Mouse (Mus musculus) liver, embryonic 12.5 days (tissue): ENCODE results near the gene Tmem135. TPM values are rescaled to one million over a fixed set of nuclear protein-coding genes. Genes with fewer than 3 reads are reported as not detected.

Experiments used
- ATAC-seq: fragments of 200-750 bp; cut with Nextera tagmentation; 2 replicates; pipeline ENCODE4 v1.8.0; 2017; ENCODE audit warnings: moderate number of reproducible peaks, mild to moderate bottlenecking, moderate library complexity
- H3K27ac ChIP-seq: fragments of 300-500 bp; sonication (generic); 2 replicates; pipeline ENCODE4 v1.5.1; 2016; ENCODE audit warnings: mild to moderate bottlenecking
- H3K27me3 ChIP-seq: fragments of 300-500 bp; sonication (generic); replicated peaks from 2 replicates; pipeline ENCODE4 v1.6.1; 2016; ENCODE audit warnings: mild to moderate bottlenecking, moderate library complexity
- H3K36me3 ChIP-seq: fragments of 300-500 bp; sonication (generic); 2 replicates; pipeline ENCODE4 v1.6.1; 2016; ENCODE audit warnings: mild to moderate bottlenecking, moderate library complexity
- H3K4me1 ChIP-seq: fragments of 300-500 bp; sonication (generic); 2 replicates; pipeline ENCODE4 v1.6.1; 2016
- H3K4me2 ChIP-seq: fragments of 300-500 bp; sonication (generic); 2 replicates; pipeline ENCODE4 v1.6.1; 2016; ENCODE audit warnings: mild to moderate bottlenecking, moderate library complexity
- H3K4me3 ChIP-seq: fragments of 300-500 bp; sonication (generic); 2 replicates; pipeline ENCODE4 v1.5.1; 2016; ENCODE audit warnings: mild to moderate bottlenecking, moderate library complexity
- H3K9ac ChIP-seq: fragments of 300-500 bp; sonication (generic); 2 replicates; pipeline ENCODE4 v1.6.1; 2016; ENCODE audit warnings: mild to moderate bottlenecking, moderate library complexity
- H3K9me3 ChIP-seq: fragments of 300-500 bp; sonication (generic); replicated peaks from 2 replicates; pipeline ENCODE4 v1.6.1; 2016; ENCODE audit warnings: mild to moderate bottlenecking, moderate library complexity
- WGBS: fragments of 180-500 bp; shearing (Covaris S2); methylation state at CpG from one replicate; pipeline ENCODE4 v1.1.7; 2016; ENCODE audit not compliant: insufficient replicate concordance; 5-methylcytosine and 5-hydroxymethylcytosine counted together
- polyA plus RNA-seq: library from polyadenylated mRNA; unstranded; fragments of >200 nt; fragmentation: Nextera tagmentation; extraction: Ambion mirVana; gene quantifications from 2 replicates; pipeline ENCODE4 v1.2.1, GENCODE M21; 2016

The Tmem135 gene
- polyA plus RNA-seq, 1 experiment from 2014 or later = 16.0 TPM

DNA sequence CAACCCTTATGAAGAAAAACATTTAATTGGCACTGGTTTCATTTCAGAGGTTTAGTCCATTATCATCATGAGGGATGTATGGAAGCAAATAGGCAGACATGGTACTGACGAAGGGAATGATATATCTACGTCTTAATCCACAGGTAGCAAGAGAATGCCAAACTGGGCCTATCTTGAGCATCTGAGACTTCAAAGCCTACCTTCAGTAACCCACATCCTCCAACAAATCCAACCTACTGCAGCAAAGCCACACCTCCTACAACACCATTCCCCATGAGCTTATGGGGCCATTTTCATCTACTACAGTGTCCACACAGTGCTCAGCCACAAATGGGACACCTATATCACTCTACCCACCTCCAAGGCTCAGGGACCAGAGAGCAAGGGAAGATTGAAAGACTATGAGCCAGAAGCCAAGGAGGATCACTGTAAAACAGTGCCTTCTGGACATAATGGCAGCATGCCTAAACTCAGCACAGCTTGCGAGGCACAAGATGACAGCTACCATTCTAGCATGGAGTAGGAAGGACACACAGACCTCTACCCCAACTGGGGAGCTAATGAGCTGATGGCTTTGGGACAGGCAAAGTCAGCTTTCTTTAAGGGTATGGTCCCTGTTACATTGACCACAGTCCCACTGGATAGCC lies 171.4 kb downstream of the Tmem135 start:
- H3K4me1 ChIP-seq = no peaks in the 10 kb centered on the region
- no peaks in the 10 kb centered on the region for H3K27me3 ChIP-seq
- H3K4me2 ChIP-seq = no peak overlapping the region
- ATAC-seq = no peak
- H3K9me3 ChIP-seq = no peaks in the 10 kb centered on the region
- H3K9ac ChIP-seq = no peak overlapping the region
- H3K36me3 ChIP-seq = peaks cover 4% of the 10 kb centered on the region; the same call in 1 of the 2 replicates
- WGBS = 77% methylated on average over 3 of the region's 3 CpGs
- H3K4me3 ChIP-seq = no peak overlapping the region
- H3K27ac ChIP-seq = no peak overlapping the region

DNA sequence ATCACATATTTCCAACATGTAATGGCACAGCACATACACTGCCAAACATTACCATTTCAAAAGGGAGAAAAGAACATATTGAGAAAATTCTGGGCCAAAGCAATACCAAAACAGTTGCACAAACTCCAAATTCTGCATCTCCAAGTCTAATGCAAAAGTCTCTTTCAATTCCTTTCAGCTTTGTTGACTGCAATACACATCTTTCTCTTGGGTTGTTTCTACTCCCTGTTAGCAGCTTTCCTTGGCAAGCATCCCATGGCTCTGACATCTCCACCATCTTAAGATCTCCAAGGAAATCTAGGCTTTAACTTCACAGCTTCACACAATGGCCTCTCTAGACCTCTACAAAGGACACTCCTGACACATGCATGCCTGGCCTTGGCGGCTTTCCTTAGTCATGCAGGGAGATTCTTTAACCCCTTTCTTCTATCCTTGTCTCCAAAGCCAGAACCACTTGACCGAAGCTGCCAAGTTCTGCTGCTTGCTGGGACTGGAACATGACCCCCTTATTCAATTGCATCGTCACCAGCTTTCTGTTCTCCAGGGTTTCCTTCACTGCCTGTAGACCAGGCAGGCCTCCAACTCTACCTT lies 172.7 kb downstream of the Tmem135 start:
- H3K9me3 ChIP-seq = no peaks in the 10 kb centered on the region
- no peak for ATAC-seq
- H3K27ac ChIP-seq = no peak overlapping the region
- no peaks in the 10 kb centered on the region for H3K27me3 ChIP-seq
- no peak overlapping the region for H3K4me2 ChIP-seq
- no peaks in the 10 kb centered on the region for H3K4me1 ChIP-seq
- peaks cover 4% of the 10 kb centered on the region; the same call in 1 of the 2 replicates for H3K36me3 ChIP-seq
- H3K4me3 ChIP-seq = no peak overlapping the region
- 77% methylated on average over 3 of the region's 3 CpGs for WGBS
- H3K9ac ChIP-seq = no peak overlapping the region

DNA sequence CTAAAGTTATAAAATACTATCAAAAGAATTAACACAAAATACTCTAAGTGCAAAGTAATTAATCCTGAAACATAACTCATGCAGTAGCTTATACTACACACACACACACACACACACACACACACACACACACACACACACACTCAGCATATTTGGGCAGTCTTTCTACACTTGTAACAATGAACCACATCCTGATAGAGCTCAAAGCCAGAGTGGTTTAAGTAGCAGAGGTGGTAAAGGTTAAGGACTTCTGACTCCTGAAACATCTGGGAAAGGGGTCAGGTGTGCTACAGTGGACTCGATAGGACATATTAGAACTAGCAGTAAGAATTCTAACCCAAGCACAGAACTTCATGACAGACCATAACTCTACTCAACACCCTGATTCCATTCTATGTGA lies 181.4 kb downstream of the Tmem135 start:
- H3K27ac ChIP-seq = no peak overlapping the region
- WGBS = 70% methylated on average over 1 of the region's 1 CpGs

DNA sequence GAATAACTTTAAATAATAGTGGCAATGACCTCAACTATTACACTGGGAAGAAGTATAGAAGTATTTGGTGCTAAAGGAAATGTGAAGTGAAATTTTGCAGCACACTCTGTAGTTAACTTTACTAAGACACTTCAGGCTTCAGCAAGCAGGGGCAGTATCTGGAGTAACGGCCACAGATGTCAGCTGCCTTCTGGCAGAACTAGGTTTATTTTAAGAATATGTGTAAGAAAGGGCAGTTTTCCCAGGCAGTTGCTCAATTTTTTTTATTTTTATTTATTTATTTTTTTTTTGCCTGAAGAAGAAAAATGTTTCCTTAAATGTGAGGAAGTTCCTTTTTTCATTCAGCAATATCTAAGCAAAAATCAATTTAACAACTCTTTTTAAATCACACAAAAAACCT lies 187.4 kb downstream of the Tmem135 start:
- H3K4me2 ChIP-seq = no peak overlapping the region
- peaks cover 12% of the 10 kb centered on the region for H3K4me1 ChIP-seq
- H3K36me3 ChIP-seq = no peaks in the 10 kb centered on the region
- H3K27ac ChIP-seq = no peak overlapping the region
- no peaks in the 10 kb centered on the region for H3K9me3 ChIP-seq
- no peak overlapping the region for H3K4me3 ChIP-seq
- no peaks in the 10 kb centered on the region for H3K27me3 ChIP-seq
- ATAC-seq = no peak
- 38% methylated on average over 1 of the region's 1 CpGs for WGBS
- H3K9ac ChIP-seq = no peak overlapping the region

More for the DNA sequence above, 181.4 kb downstream of the Tmem135 start:
- no peak overlapping the region for H3K4me3 ChIP-seq
- H3K27me3 ChIP-seq = no peaks in the 10 kb centered on the region
- no peaks in the 10 kb centered on the region for H3K36me3 ChIP-seq
- no peak overlapping the region for H3K4me2 ChIP-seq
- no peak overlapping the region for H3K9ac ChIP-seq
- no peaks in the 10 kb centered on the region for H3K9me3 ChIP-seq
- no peaks in the 10 kb centered on the region for H3K4me1 ChIP-seq
- no peak for ATAC-seq

DNA sequence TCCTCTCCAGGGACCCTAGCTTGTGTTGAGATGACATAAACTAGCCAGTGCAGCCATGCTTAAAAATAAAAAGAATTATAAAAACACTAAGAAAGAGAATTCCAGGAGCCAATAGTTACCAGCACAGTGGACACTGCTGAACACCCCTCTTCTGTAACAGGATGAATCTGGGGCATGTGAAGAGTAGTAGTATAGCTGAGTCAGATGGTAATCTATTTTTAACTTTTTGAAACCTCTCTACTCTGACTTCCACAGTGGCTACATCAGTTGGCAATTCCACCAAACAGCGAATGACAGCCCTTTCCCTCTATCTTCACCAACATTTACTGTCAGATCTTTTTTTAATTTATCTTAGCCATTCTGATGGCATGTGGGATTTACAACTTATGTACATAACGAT lies 187.9 kb downstream of the Tmem135 start:
- Histone ChIP-seq H3K27ac (peak overlapping the region; percentile 22; the same call in 1 of the 2 replicates), H3K9ac (no peak overlapping the region), H3K9me3 (no peaks in the 10 kb centered on the region), H3K4me3 (no peak overlapping the region), H3K36me3 (no peaks in the 10 kb centered on the region), H3K4me1 (peaks cover 12% of the 10 kb centered on the region), H3K27me3 (no peaks in the 10 kb centered on the region), H3K4me2 (0 out of 2 replicates have a peak overlapping the region, but pooled peaks have one; percentile 14)
- WGBS = 32% methylated on average over 2 of the region's 2 CpGs
- peak; percentile 46; the same call in 1 of the 2 replicates for ATAC-seq

DNA sequence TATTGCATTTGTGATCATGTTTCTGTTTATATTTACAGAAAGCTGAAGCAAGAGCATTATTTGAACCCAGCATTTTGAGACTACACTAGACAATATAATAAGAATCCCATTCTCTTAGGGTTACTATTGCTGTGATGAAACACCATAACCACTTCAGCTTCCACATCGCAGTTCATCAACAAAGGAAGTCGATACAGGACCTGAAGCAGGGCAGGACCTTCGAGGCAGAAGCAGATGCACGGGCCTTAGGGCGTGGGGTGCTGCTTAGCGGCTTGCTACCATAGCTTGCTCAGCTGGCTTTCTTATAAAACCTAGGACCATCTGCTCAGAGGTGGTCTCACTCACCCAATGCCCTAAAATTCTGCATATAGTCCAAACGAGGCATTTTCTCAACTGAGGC lies 188.3 kb downstream of the Tmem135 start:
- ATAC-seq = 0 out of 2 replicates have a peak, but pooled peaks have one; percentile 44
- Histone ChIP-seq H3K4me1 (peaks cover 12% of the 10 kb centered on the region), H3K4me2 (0 out of 2 replicates have a peak overlapping the region, but pooled peaks have one; percentile 14), H3K27ac (peak overlapping the region; percentile 22; the same call in 1 of the 2 replicates), H3K9ac (no peak overlapping the region), H3K4me3 (no peak overlapping the region), H3K9me3 (no peaks in the 10 kb centered on the region), H3K36me3 (no peaks in the 10 kb centered on the region), H3K27me3 (no peaks in the 10 kb centered on the region)
- WGBS = 27% methylated on average over 7 of the region's 7 CpGs

DNA sequence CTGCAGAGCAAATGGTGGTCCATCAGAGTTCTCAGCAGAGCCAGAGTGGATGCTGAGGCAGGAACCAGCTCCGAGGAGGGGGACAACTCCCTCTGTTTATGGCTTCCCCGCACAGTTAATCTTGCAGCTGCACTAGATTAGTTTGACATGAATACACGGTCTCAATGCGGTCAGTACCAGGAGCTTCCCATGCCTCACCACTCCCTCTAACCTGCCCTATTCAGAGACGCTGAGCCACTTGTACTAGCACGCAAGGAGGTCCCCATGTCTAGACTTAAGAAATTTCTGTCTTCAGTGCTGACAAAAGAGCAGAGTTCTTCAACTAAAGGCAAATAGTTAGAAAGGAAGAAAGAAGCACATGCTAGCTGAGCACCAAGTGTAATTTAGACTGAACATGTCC lies 193.5 kb downstream of the Tmem135 start:
- 61% methylated on average over 6 of the region's 6 CpGs for WGBS
- Histone ChIP-seq H3K27ac (no peak overlapping the region), H3K4me3 (no peak overlapping the region), H3K4me2 (no peak overlapping the region), H3K9ac (no peak overlapping the region), H3K27me3 (no peaks in the 10 kb centered on the region), H3K36me3 (no peaks in the 10 kb centered on the region), H3K9me3 (no peaks in the 10 kb centered on the region), H3K4me1 (peaks cover 9% of the 10 kb centered on the region; the same call in 1 of the 2 replicates)
- ATAC-seq = no peak

DNA sequence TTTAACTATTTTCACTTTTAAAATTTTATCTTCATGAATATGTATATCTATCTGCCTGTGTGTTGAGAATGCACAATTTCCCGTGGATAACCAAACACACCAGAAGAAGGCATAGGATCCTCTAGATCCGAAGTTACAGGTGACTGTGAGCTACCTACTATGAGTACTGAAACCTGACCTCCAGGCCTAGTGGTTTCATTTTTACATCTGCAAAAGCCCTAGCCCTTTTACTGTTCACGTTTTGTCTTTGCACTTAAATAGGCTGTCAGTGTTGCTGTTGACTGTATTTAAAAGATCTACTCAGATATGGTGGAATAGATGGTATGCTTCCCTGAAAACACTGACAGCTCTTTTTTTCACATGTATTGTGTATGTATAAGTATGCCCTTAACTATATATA lies 197.9 kb downstream of the Tmem135 start:
- Histone ChIP-seq H3K36me3 (no peaks in the 10 kb centered on the region), H3K4me1 (peaks cover 15% of the 10 kb centered on the region; the same call in 1 of the 2 replicates), H3K4me3 (no peak overlapping the region), H3K9me3 (no peaks in the 10 kb centered on the region), H3K27ac (no peak overlapping the region), H3K9ac (no peak overlapping the region), H3K27me3 (no peaks in the 10 kb centered on the region), H3K4me2 (no peak overlapping the region)
- no peak for ATAC-seq
- 81% methylated on average over 3 of the region's 3 CpGs for WGBS

DNA sequence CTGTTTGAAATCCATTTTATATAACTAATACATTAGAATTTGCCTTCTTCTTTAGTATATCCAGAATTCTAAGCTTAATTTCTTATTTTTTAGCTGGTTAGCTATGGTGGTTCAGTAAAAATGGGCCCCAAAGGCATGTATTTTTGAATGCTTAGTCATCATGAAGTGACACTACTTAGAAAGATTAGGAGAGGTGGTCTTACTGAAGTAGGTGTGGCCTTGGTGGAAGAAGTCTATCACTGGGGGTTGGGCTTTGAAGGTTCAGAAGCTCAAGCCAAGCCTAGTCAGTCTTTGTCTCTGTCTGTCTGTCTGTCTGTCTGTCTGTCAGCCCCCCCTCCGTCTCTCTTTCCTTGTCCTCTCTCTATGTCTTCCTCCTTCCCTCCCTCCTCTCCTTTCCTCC lies 198.6 kb downstream of the Tmem135 start:
- ATAC-seq = peak; percentile 32; the same call in 1 of the 2 replicates
- no peak overlapping the region for H3K9ac ChIP-seq
- H3K4me1 ChIP-seq = peaks cover 15% of the 10 kb centered on the region; the same call in 1 of the 2 replicates
- H3K27me3 ChIP-seq = no peaks in the 10 kb centered on the region
- H3K9me3 ChIP-seq = no peaks in the 10 kb centered on the region
- 73% methylated on average over 1 of the region's 1 CpGs for WGBS
- H3K27ac ChIP-seq = no peak overlapping the region
- H3K36me3 ChIP-seq = no peaks in the 10 kb centered on the region
- H3K4me2 ChIP-seq = no peak overlapping the region
- no peak overlapping the region for H3K4me3 ChIP-seq

DNA sequence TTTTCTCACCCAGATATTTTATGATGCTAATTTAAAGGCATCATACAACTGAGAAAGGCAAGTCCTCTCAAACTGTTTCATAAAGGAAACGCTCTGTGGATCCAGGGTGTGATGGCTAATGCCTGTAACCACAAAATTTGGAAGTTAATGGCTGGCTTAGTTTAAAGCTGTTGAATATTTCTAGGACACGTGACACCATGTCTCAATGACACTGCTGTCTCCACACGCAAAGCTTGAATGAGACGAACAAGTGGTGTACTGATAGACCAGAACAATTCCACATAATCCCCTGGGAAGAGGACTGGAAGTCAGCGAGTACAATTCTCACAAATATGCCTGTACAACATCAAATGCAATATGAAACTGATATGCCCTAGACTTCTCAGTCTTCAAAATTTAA lies 200.9 kb downstream of the Tmem135 start:
- Histone ChIP-seq H3K27ac (no peak overlapping the region), H3K9ac (no peak overlapping the region), H3K27me3 (no peaks in the 10 kb centered on the region), H3K36me3 (no peaks in the 10 kb centered on the region), H3K9me3 (no peaks in the 10 kb centered on the region), H3K4me3 (no peak overlapping the region), H3K4me1 (peaks cover 15% of the 10 kb centered on the region; the same call in 1 of the 2 replicates), H3K4me2 (no peak overlapping the region)
- no peak for ATAC-seq
- 83% methylated on average over 5 of the region's 5 CpGs for WGBS

DNA sequence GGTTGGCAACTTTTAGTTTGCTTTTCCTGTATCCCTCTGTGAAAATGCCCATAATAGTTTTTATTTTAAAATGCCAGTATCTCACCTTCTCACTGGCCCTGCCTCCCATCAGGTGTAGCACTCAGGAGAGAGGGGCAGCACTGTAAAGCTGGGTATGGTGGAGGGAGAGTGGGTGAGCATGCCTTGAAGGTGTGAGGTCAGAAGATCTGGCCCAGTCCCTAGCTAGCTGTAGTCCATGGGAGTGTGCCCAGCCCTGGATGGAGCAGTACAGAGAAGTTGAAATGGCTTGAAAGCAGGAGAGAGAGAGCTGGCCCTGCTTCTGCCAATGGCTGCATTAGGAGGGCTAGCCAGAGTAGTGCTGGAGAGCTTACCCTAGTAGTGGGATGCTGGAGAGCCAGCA lies 202.1 kb downstream of the Tmem135 start:
- H3K4me1 ChIP-seq = peaks cover 15% of the 10 kb centered on the region; the same call in 1 of the 2 replicates
- no peaks in the 10 kb centered on the region for H3K9me3 ChIP-seq
- no peak overlapping the region for H3K9ac ChIP-seq
- no peak overlapping the region for H3K27ac ChIP-seq
- no peak overlapping the region for H3K4me3 ChIP-seq
- no peak overlapping the region for H3K4me2 ChIP-seq
- ATAC-seq = no peak
- no peaks in the 10 kb centered on the region for H3K27me3 ChIP-seq
- no peaks in the 10 kb centered on the region for H3K36me3 ChIP-seq

DNA sequence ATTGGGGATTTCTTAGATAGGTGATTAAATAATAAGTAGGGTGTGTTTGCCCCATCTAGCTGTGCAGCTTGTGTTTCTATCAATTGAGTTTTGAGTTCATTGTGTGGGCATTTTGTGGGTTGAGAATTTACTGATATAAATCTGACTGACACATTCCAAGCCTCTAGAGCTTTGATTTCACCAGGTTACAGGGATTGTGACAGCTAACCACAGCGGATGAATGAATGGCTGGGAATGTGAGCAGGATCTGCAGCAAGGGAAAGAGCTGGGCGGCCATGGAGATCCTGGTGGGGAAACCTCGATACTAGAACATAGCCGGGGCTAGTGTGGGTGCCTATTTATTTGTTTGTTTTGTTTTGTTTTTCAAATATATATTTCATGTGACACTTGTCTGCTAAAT lies 205.5 kb downstream of the Tmem135 start:
- ATAC-seq = no peak
- H3K4me2 ChIP-seq = no peak overlapping the region
- no peak overlapping the region for H3K27ac ChIP-seq
- no peak overlapping the region for H3K4me3 ChIP-seq
- no peaks in the 10 kb centered on the region for H3K36me3 ChIP-seq
- no peaks in the 10 kb centered on the region for H3K27me3 ChIP-seq
- no peaks in the 10 kb centered on the region for H3K4me1 ChIP-seq
- WGBS = 91% methylated on average over 4 of the region's 4 CpGs
- H3K9ac ChIP-seq = no peak overlapping the region
- H3K9me3 ChIP-seq = no peaks in the 10 kb centered on the region
